17 mouse cellular contexts compared by ENCODE assay signal in genomic region chr14:116632181-116632580, GRCm38 (mm10).
A peak's percentile ranks its signal among the peaks of the same experiment; 100 is the strongest.
DNase-seq lines count a peak whose midpoint lies in the region; ATAC-seq and TF ChIP-seq lines count a peak whose summit lies in the region.
"Had no signal": no experiment of that assay in that cellular context is flagged by ENCODE, and none has a peak within 500 bp of the region (broad histone marks: within the 10 kb centered on the region; RNA-seq: fewer than 3 reads in every experiment).

No protein-coding gene starts in this region.

- WGBS in forebrain, postnatal 0 days = 54% methylated on average over 2 of the region's 2 CpGs
- 69% methylated on average over 2 of the region's 2 CpGs for WGBS in forebrain, embryonic 15.5 days

- no peak overlapping the region for H3K4me2 ChIP-seq in forebrain, postnatal 0 days (ENCODE audit: low read depth)
- H3K4me2 ChIP-seq in forebrain, embryonic 15.5 days (replicated peaks) = no peak overlapping the region
- H3K4me2 ChIP-seq: heart, embryonic 15.5 days; hindbrain, embryonic 12.5 days; limb, embryonic 12.5 days; liver, embryonic 15.5 days had no signal

- H3K36me3 ChIP-seq in forebrain, postnatal 0 days (ENCODE audit: insufficient read depth) = no peaks in the 10 kb centered on the region
- H3K36me3 ChIP-seq in forebrain, embryonic 15.5 days = no peaks in the 10 kb centered on the region
- H3K36me3 ChIP-seq: heart, embryonic 15.5 days; hindbrain, embryonic 12.5 days; limb, embryonic 12.5 days; liver, embryonic 15.5 days had no signal

- H3K4me3 ChIP-seq in forebrain, postnatal 0 days (ENCODE audit: low read depth, low read length) = no peak overlapping the region
- H3K4me3 ChIP-seq in forebrain, embryonic 15.5 days = no peak overlapping the region
- H3K4me3 ChIP-seq: heart, embryonic 15.5 days; hindbrain, embryonic 12.5 days; limb, embryonic 12.5 days; liver, embryonic 15.5 days had no signal

- no peak for ATAC-seq in forebrain, postnatal 0 days
- ATAC-seq in forebrain, embryonic 15.5 days (replicated peaks) = no peak
- ATAC-seq in megakaryocyte progenitor cell, adult 5-6 weeks (replicated peaks; ENCODE audit: poor library complexity) = no peak
- ATAC-seq: forebrain, embryonic 14.5 days; intestine, postnatal 0 days had no signal

- H3K27me3 ChIP-seq in forebrain, postnatal 0 days (ENCODE audit: insufficient read depth, low read length) = no peaks in the 10 kb centered on the region
- no peaks in the 10 kb centered on the region for H3K27me3 ChIP-seq in forebrain, embryonic 15.5 days
- H3K27me3 ChIP-seq: heart, embryonic 15.5 days; hindbrain, embryonic 12.5 days; limb, embryonic 12.5 days; liver, embryonic 15.5 days had no signal

- no peaks in the 10 kb centered on the region for H3K9me3 ChIP-seq in forebrain, postnatal 0 days (ENCODE audit: low read length)
- no peaks in the 10 kb centered on the region for H3K9me3 ChIP-seq in forebrain, embryonic 15.5 days
- H3K9me3 ChIP-seq: heart, embryonic 15.5 days; hindbrain, embryonic 12.5 days; limb, embryonic 12.5 days; liver, embryonic 15.5 days had no signal

- peak; percentile 22 for DNase-seq in forebrain, postnatal 0 days
- DNase-seq in right cerebral cortex, adult 18-20 months = peak; percentile 59
- DNase-seq in right cerebral cortex, postnatal 4 days = no peak
- peak; percentile 15 to 17 for DNase-seq in left cerebral cortex, postnatal 36 days (ENCODE audit: low spot score in 2 of 2)
- no peak for DNase-seq in thymus, postnatal 25 days
- no peak for DNase-seq in kidney, adult 11 months
- DNase-seq: B cell, adult 2 months; cerebellum, adult 18-20 months; kidney, postnatal 25 days had no signal

- no peak overlapping the region for H3K9ac ChIP-seq in forebrain, postnatal 0 days
- H3K9ac ChIP-seq in forebrain, embryonic 15.5 days (replicated peaks) = no peak overlapping the region
- H3K9ac ChIP-seq: heart, embryonic 15.5 days; hindbrain, embryonic 12.5 days; limb, embryonic 12.5 days; liver, embryonic 15.5 days had no signal

- no peak overlapping the region for H3K27ac ChIP-seq in forebrain, postnatal 0 days (ENCODE audit: low read depth, low read length)
- no peak overlapping the region for H3K27ac ChIP-seq in forebrain, embryonic 15.5 days (replicated peaks)
- H3K27ac ChIP-seq: heart, embryonic 15.5 days; hindbrain, embryonic 12.5 days; limb, embryonic 12.5 days; liver, embryonic 15.5 days had no signal

- H3K4me1 ChIP-seq in forebrain, postnatal 0 days (ENCODE audit: insufficient read depth) = no peaks in the 10 kb centered on the region
- no peaks in the 10 kb centered on the region for H3K4me1 ChIP-seq in forebrain, embryonic 15.5 days
- H3K4me1 ChIP-seq: heart, embryonic 15.5 days; hindbrain, embryonic 12.5 days; limb, embryonic 12.5 days; liver, embryonic 15.5 days had no signal

- intact Hi-C loops in left cerebral cortex, postnatal 36 days (cut with DNase I) = no loop called here

- no peak for TF ChIP-seq CTCF in forebrain, postnatal 0 days (IDR thresholded peaks at IDR 0.05; ENCODE audit: low read depth)

Comparison
In these comparisons a context has a peak if more than half of its experiments do, and no peak if none do; other contexts are left out.
1. DNase-seq: peak in forebrain, postnatal 0 days (single experiment), right cerebral cortex, adult 18-20 months (single experiment) and left cerebral cortex, postnatal 36 days (2 of 2); none in right cerebral cortex, postnatal 4 days (single experiment), thymus, postnatal 25 days (single experiment) and kidney, adult 11 months (single experiment).